Mouse (Mus musculus): Measurements from ENCODE around the gene Npl. TPM values are rescaled to one million over a fixed set of nuclear protein-coding genes. Genes with fewer than 3 reads are reported as not detected.
A peak's percentile ranks its signal among the peaks of the same experiment; 100 is the strongest.
"Not testable (repeated sequence)": the region's sequence is repeated elsewhere in the genome, so short reads cannot be mapped to it uniquely, and the experiment has no call there.

The Npl gene
- polyA plus RNA-seq, 1 experiment, result 10.0 TPM

- Histone ChIP-seq H3K4me3 (ENCODE audit: low read depth, low read length) (no peak overlapping the region), H3K9me3 (replicated peaks; ENCODE audit: control insufficient read depth, insufficient read depth, low read length, poor library complexity, severe bottlenecking) (no peaks in the 10 kb centered on the region), H3K9ac (ENCODE audit: low read depth, poor library complexity, severe bottlenecking) (no peak overlapping the region), H3K27ac (ENCODE audit: insufficient read depth, low read length) (no peak overlapping the region), H3K4me1 (ENCODE audit: control insufficient read depth, insufficient read depth, low read length) (no peaks in the 10 kb centered on the region), H3K36me3 (ENCODE audit: control insufficient read depth, insufficient read depth, low read length, poor library complexity, severe bottlenecking) (no peaks in the 10 kb centered on the region), H3K27me3 (ENCODE audit: control insufficient read depth, insufficient read depth, low read length, poor library complexity, severe bottlenecking) (no peaks in the 10 kb centered on the region)
- TF ChIP-seq EP300 (IDR thresholded peaks at IDR 0.05; ENCODE audit: insufficient read depth, low read depth, low read length) (no peak), POLR2A (IDR thresholded peaks at IDR 0.05; ENCODE audit: insufficient read depth, low read length) (no peak), CTCF (IDR thresholded peaks at IDR 0.05; ENCODE audit: low read depth, low read length) (no peak)
Measured at GRCm38 (mm10) chr1:153515368-153515767, 34.5 kb downstream of the Npl start.

- H3K9ac ChIP-seq (ENCODE audit: low read depth, poor library complexity, severe bottlenecking), result no peak overlapping the region
- no peaks in the 10 kb centered on the region for H3K9me3 ChIP-seq (replicated peaks; ENCODE audit: control insufficient read depth, insufficient read depth, low read length, poor library complexity, severe bottlenecking)
- no peaks in the 10 kb centered on the region for H3K36me3 ChIP-seq (ENCODE audit: control insufficient read depth, insufficient read depth, low read length, poor library complexity, severe bottlenecking)
- TF ChIP-seq CTCF (IDR thresholded peaks at IDR 0.05; ENCODE audit: low read depth, low read length) (peak; percentile 2), POLR2A (IDR thresholded peaks at IDR 0.05; ENCODE audit: insufficient read depth, low read length) (no peak), EP300 (IDR thresholded peaks at IDR 0.05; ENCODE audit: insufficient read depth, low read depth, low read length) (no peak)
- no peak overlapping the region for H3K4me3 ChIP-seq (ENCODE audit: low read depth, low read length)
- H3K27ac ChIP-seq (ENCODE audit: insufficient read depth, low read length), result peak overlapping the region; percentile 9
- no peaks in the 10 kb centered on the region for H3K27me3 ChIP-seq (ENCODE audit: control insufficient read depth, insufficient read depth, low read length, poor library complexity, severe bottlenecking)
- no peaks in the 10 kb centered on the region for H3K4me1 ChIP-seq (ENCODE audit: control insufficient read depth, insufficient read depth, low read length)
Measured at GRCm38 (mm10) chr1:153510330-153511009, 39.4 kb downstream of the Npl start.

- H3K36me3 ChIP-seq (ENCODE audit: control insufficient read depth, insufficient read depth, low read length, poor library complexity, severe bottlenecking); H3K9ac ChIP-seq (ENCODE audit: low read depth, poor library complexity, severe bottlenecking); H3K9me3 ChIP-seq (replicated peaks; ENCODE audit: control insufficient read depth, insufficient read depth, low read length, poor library complexity, severe bottlenecking); H3K4me3 ChIP-seq (ENCODE audit: low read depth, low read length); H3K4me1 ChIP-seq (ENCODE audit: control insufficient read depth, insufficient read depth, low read length); H3K27me3 ChIP-seq (ENCODE audit: control insufficient read depth, insufficient read depth, low read length, poor library complexity, severe bottlenecking): not testable (repeated sequence)
- H3K27ac ChIP-seq (ENCODE audit: insufficient read depth, low read length), result 0 out of 2 replicates have a peak overlapping the region, but pooled peaks have one; percentile 9
Measured at GRCm38 (mm10) chr1:153509569-153509968, 40.3 kb downstream of the Npl start.

GRCm38 (mm10) chr1:153509012-153509411, 40.8 kb downstream of the Npl start:
- Histone ChIP-seq H3K36me3 (ENCODE audit: control insufficient read depth, insufficient read depth, low read length, poor library complexity, severe bottlenecking) (no peaks in the 10 kb centered on the region), H3K9me3 (replicated peaks; ENCODE audit: control insufficient read depth, insufficient read depth, low read length, poor library complexity, severe bottlenecking) (no peaks in the 10 kb centered on the region), H3K4me3 (ENCODE audit: low read depth, low read length) (no peak overlapping the region), H3K9ac (ENCODE audit: low read depth, poor library complexity, severe bottlenecking) (no peak overlapping the region), H3K4me1 (ENCODE audit: control insufficient read depth, insufficient read depth, low read length) (no peaks in the 10 kb centered on the region), H3K27ac (ENCODE audit: insufficient read depth, low read length) (peak overlapping the region; percentile 7), H3K27me3 (ENCODE audit: control insufficient read depth, insufficient read depth, low read length, poor library complexity, severe bottlenecking) (no peaks in the 10 kb centered on the region)
- TF ChIP-seq CTCF (IDR thresholded peaks at IDR 0.05; ENCODE audit: low read depth, low read length), result no peak
- no peak for TF ChIP-seq POLR2A (IDR thresholded peaks at IDR 0.05; ENCODE audit: insufficient read depth, low read length)
- no peak for TF ChIP-seq EP300 (IDR thresholded peaks at IDR 0.05; ENCODE audit: insufficient read depth, low read depth, low read length)

GRCm38 (mm10) chr1:153506266-153506665, 43.6 kb downstream of the Npl start:
- TF ChIP-seq EP300 (IDR thresholded peaks at IDR 0.05; ENCODE audit: insufficient read depth, low read depth, low read length) (no peak), POLR2A (IDR thresholded peaks at IDR 0.05; ENCODE audit: insufficient read depth, low read length) (no peak), CTCF (IDR thresholded peaks at IDR 0.05; ENCODE audit: low read depth, low read length) (no peak)
- peaks cover 3% of the 10 kb centered on the region for H3K4me1 ChIP-seq (ENCODE audit: control insufficient read depth, insufficient read depth, low read length)
- H3K4me3 ChIP-seq (ENCODE audit: low read depth, low read length), result no peak overlapping the region
- H3K9ac ChIP-seq (ENCODE audit: low read depth, poor library complexity, severe bottlenecking), result no peak overlapping the region
- no peaks in the 10 kb centered on the region for H3K27me3 ChIP-seq (ENCODE audit: control insufficient read depth, insufficient read depth, low read length, poor library complexity, severe bottlenecking)
- H3K27ac ChIP-seq (ENCODE audit: insufficient read depth, low read length), result no peak overlapping the region
- H3K9me3 ChIP-seq (replicated peaks; ENCODE audit: control insufficient read depth, insufficient read depth, low read length, poor library complexity, severe bottlenecking), result no peaks in the 10 kb centered on the region
- no peaks in the 10 kb centered on the region for H3K36me3 ChIP-seq (ENCODE audit: control insufficient read depth, insufficient read depth, low read length, poor library complexity, severe bottlenecking)

- peaks cover 5% of the 10 kb centered on the region for H3K4me1 ChIP-seq (ENCODE audit: control insufficient read depth, insufficient read depth, low read length)
- TF ChIP-seq EP300 (IDR thresholded peaks at IDR 0.05; ENCODE audit: insufficient read depth, low read depth, low read length) (no peak), POLR2A (IDR thresholded peaks at IDR 0.05; ENCODE audit: insufficient read depth, low read length) (no peak), CTCF (IDR thresholded peaks at IDR 0.05; ENCODE audit: low read depth, low read length) (no peak)
Measured at GRCm38 (mm10) chr1:153501644-153502321, 48.1 kb downstream of the Npl start.

More at GRCm38 (mm10) chr1:153501644-153502321, 48.1 kb downstream of the Npl start:
- H3K4me3 ChIP-seq (ENCODE audit: low read depth, low read length), result no peak overlapping the region
- H3K27me3 ChIP-seq (ENCODE audit: control insufficient read depth, insufficient read depth, low read length, poor library complexity, severe bottlenecking), result no peaks in the 10 kb centered on the region
- H3K27ac ChIP-seq (ENCODE audit: insufficient read depth, low read length), result peak overlapping the region; percentile 30; the same call in 1 of the 2 replicates
- peak overlapping the region; percentile 3; the same call in 1 of the 2 replicates for H3K9ac ChIP-seq (ENCODE audit: low read depth, poor library complexity, severe bottlenecking)
- no peaks in the 10 kb centered on the region for H3K36me3 ChIP-seq (ENCODE audit: control insufficient read depth, insufficient read depth, low read length, poor library complexity, severe bottlenecking)
- H3K9me3 ChIP-seq (replicated peaks; ENCODE audit: control insufficient read depth, insufficient read depth, low read length, poor library complexity, severe bottlenecking), result no peaks in the 10 kb centered on the region
